Mouse (Mus musculus) heart, adult 2 months (tissue): ENCODE measurements at regions not wholly inside any gene's neighbourhood (a gene's known extent, or its start where the extent isn't known, plus 50 kb on each side); places are given as distances from the start of the nearest gene placed in this dataset.

Experiments
- CTCF ChIP-seq: fragments of 200-600 bp; IDR thresholded peaks from 2 replicates; pipeline ENCODE4 v1.8.1; 2022; ENCODE audit warnings: antibody characterized with exemption, mild to moderate bottlenecking, moderate library complexity
- EP300 ChIP-seq: fragments of 200-500 bp; IDR thresholded peaks from 2 replicates; pipeline ENCODE4 v1.6.1; 2011; ENCODE audit warnings: low read depth, low read length, control low read depth; ENCODE audit not compliant: insufficient read depth

GRCm38 (mm10) chr3:102585136-102585535 lies 115.4 kb downstream of the Ngf start:
- TF ChIP-seq CTCF (peak; percentile 21; the same call in 1 of the 2 replicates), EP300 (no peak)
